Mouse (Mus musculus) heart, adult 2 months (tissue): Measurements from ENCODE around the gene Pou3f4.

Experiments
- CTCF ChIP-seq: fragments of 200-600 bp; IDR thresholded peaks from 2 replicates; pipeline ENCODE4 v1.8.1; 2022; ENCODE audit warnings: antibody characterized with exemption, mild to moderate bottlenecking, moderate library complexity
- EP300 ChIP-seq: fragments of 200-500 bp; IDR thresholded peaks from 2 replicates; pipeline ENCODE4 v1.6.1; 2011; ENCODE audit warnings: low read depth, low read length, control low read depth; ENCODE audit not compliant: insufficient read depth
- POLR2A ChIP-seq: fragments of 200-500 bp; IDR thresholded peaks from 2 replicates; pipeline ENCODE4 v1.6.1; 2011; ENCODE audit warnings: mild to moderate bottlenecking, low read depth, low read length, control low read depth; ENCODE audit not compliant: insufficient read depth

DNA sequence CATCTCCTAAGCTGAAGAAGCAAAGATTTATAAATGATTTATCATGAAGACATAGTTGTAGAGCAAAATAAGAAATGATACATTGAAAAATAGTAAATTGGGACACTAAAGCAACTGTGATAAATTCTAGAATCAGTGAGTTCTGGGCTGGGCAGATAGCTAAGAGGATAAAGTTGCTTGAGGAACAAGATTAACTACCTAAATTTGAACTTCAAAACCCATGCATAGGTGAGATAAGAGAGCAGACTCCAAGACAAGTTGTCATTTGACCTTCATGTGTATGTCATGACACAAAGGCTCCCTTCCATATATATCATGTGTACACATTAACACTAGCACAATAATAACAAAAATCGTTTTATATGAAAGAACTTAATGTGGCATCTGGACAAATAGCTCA lies 48.1 kb upstream of the Pou3f4 start:
- no peak for TF ChIP-seq POLR2A
- TF ChIP-seq CTCF: no peak
- TF ChIP-seq EP300: no peak
